Mouse (Mus musculus) kidney, adult 2 months (tissue): ENCODE results near the gene Lpin2. TPM values are rescaled to one million over a fixed set of nuclear protein-coding genes. Genes with fewer than 3 reads are reported as not detected.

ENCODE experiments used
- DNase-seq: peaks from one replicate; pipeline ENCODE4 v3.0.0; 2021
- H3K27ac ChIP-seq: fragments of 200-500 bp; 2 replicates; pipeline ENCODE4 v1.5.1; 2012; ENCODE audit warnings: low read depth, low read length, control low read depth, inconsistent platforms; ENCODE audit not compliant: insufficient read depth
- H3K27me3 ChIP-seq: fragments of 200-500 bp; replicated peaks from 2 replicates; pipeline ENCODE4 v1.6.1; 2012; ENCODE audit warnings: mild to moderate bottlenecking, moderate library complexity, low read length, inconsistent platforms; ENCODE audit not compliant: control insufficient read depth, insufficient read depth
- H3K36me3 ChIP-seq: fragments of 200-500 bp; 2 replicates; pipeline ENCODE4 v1.6.1; 2012; ENCODE audit warnings: mild to moderate bottlenecking, moderate library complexity, low read length, inconsistent platforms; ENCODE audit not compliant: control insufficient read depth, insufficient read depth
- H3K4me1 ChIP-seq: fragments of 200-500 bp; 2 replicates; pipeline ENCODE4 v1.6.1; 2011; ENCODE audit warnings: low read length; ENCODE audit not compliant: control insufficient read depth, insufficient read depth
- H3K4me3 ChIP-seq: fragments of 200-500 bp; 2 replicates; pipeline ENCODE4 v1.5.1; 2011; ENCODE audit warnings: mild to moderate bottlenecking, low read depth, low read length, control low read depth; ENCODE audit not compliant: insufficient read depth
- CTCF ChIP-seq: fragments of 200-500 bp; conservative IDR thresholded peaks from 2 replicates; pipeline ENCODE4 v1.5.1; 2011; ENCODE audit warnings: low read depth, mild to moderate bottlenecking, control low read depth, low read length, moderate library complexity, mixed read lengths; ENCODE audit not compliant: insufficient read depth, insufficient read length
- POLR2A ChIP-seq: fragments of 200-500 bp; IDR thresholded peaks from one replicate; pipeline ENCODE4 v1.6.1; 2011; ENCODE audit warnings: low read depth, low read length, control low read depth
- WGBS: fragments of 180-500 bp; shearing (Covaris S2); methylation state at CpG from one replicate; pipeline ENCODE4 v1.1.7; 2018; 5-methylcytosine and 5-hydroxymethylcytosine counted together
- polyA plus RNA-seq: library from polyadenylated mRNA; depleted of rRNA; stranded (reverse); fragments of >200 nt; gene quantifications from 2 replicates; pipeline ENCODE4 v1.2.3, GENCODE M21; 2012; rRNA removed

The Lpin2 gene
- polyA plus RNA-seq, 1 experiment = 17.7 TPM

DNA sequence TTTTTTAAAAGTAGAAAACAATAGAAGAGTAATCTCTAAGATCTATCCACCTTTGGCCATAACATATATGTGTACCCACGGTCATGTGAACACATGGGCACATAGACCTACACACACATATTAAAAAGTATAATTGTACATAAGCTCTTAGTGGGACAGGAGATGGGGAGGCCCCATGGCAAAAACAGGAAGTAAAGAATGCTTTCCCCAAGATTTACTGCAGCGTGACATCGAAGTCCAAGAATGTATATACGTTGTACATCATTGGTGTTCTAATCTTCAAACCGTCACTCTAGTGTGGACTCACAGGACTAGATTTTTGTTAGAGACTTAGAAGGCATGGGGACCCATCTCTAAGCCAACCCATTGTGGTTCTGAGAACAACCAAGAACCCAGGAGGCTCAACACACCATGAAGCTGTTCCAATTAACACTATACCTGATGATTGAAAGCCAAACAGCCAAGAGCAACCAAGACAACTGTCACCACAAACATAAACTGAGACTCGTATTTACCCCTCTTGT lies 109.6 kb downstream of the Lpin2 start:
- no peak for DNase-seq
- WGBS = 85% methylated on average over 6 of the region's 6 CpGs
- no peak overlapping the region for H3K27ac ChIP-seq
- TF ChIP-seq POLR2A (no peak), CTCF (no peak)
- H3K27me3 ChIP-seq = no peaks in the 10 kb centered on the region
- H3K4me3 ChIP-seq = no peak overlapping the region
- no peaks in the 10 kb centered on the region for H3K4me1 ChIP-seq
- no peaks in the 10 kb centered on the region for H3K36me3 ChIP-seq

DNA sequence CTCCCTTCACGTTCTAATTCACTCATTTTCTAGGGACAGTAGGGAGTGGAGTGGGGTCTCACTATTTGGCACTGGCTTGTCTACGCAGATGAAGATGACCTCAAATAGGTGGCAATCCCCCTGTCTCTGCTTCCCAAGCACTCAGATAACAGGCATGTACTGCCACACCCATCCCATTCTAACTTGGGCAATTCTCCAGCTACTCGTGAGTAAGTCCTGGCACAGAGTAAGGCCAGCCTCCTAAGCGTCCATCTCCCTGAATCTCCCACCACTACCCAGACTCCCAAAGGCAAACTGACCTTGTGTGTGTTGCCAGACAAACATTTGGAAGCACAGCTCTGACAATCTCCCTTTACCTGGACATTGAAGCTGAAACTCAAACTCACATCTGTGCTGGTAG lies 110.5 kb downstream of the Lpin2 start:
- H3K36me3 ChIP-seq = no peaks in the 10 kb centered on the region
- H3K27me3 ChIP-seq = no peaks in the 10 kb centered on the region
- no peak overlapping the region for H3K4me3 ChIP-seq
- no peak for DNase-seq
- no peaks in the 10 kb centered on the region for H3K4me1 ChIP-seq
- no peak for TF ChIP-seq CTCF
- WGBS = 77% methylated on average over 4 of the region's 4 CpGs
- H3K27ac ChIP-seq = no peak overlapping the region

DNA sequence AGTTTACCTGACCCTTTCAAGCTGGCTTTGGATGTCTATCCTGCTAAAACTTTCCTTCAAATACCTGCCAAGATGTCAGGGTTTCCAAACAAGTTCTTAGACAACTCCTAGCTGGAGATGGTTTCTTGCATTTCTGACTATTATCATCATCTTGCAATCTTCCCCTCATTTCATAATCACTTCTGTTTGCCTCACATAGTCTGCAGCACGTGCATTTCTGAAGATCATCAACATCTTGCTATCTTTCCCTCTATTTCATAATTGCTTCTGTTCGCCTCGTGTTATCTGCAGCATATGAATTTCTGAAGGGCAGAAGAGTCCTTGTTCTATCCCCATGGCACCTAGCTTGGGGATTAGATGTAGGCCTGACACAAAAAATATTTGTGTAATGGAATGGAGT lies 112.2 kb downstream of the Lpin2 start:
- whole genome bisulfite sequencing = 91% methylated on average over 3 of the region's 3 CpGs
- TF ChIP-seq CTCF (no peak), POLR2A (no peak)
- no peak for DNase-seq
- no peaks in the 10 kb centered on the region for H3K36me3 ChIP-seq
- H3K4me3 ChIP-seq = no peak overlapping the region
- H3K27me3 ChIP-seq = no peaks in the 10 kb centered on the region
- H3K27ac ChIP-seq = no peak overlapping the region
- H3K4me1 ChIP-seq = no peaks in the 10 kb centered on the region

Other genes starting within 250 kb of the Lpin2 start
- gene Myom1, start 179.9 kb upstream of the Lpin2 start, polyA plus RNA-seq = 2.8 and 4.3 TPM in 2 replicates
- gene Myl12a, start 179.7 kb upstream of the Lpin2 start, polyA plus RNA-seq = 119 and 160 TPM in 2 replicates
- gene Emilin2, start 129.4 kb downstream of the Lpin2 start, polyA plus RNA-seq = 2.6 and 2.7 TPM in 2 replicates